Mouse (Mus musculus) thymus, postnatal 10 days (tissue): ENCODE data around the gene Hmx1.

Source experiments
- DNase-seq, 2 experiments: peaks; one replicate each; pipeline ENCODE4 v3.0.0; 2021; ENCODE audit warnings: low spot score in 2 of 2

Gene Hmx1

DNA sequence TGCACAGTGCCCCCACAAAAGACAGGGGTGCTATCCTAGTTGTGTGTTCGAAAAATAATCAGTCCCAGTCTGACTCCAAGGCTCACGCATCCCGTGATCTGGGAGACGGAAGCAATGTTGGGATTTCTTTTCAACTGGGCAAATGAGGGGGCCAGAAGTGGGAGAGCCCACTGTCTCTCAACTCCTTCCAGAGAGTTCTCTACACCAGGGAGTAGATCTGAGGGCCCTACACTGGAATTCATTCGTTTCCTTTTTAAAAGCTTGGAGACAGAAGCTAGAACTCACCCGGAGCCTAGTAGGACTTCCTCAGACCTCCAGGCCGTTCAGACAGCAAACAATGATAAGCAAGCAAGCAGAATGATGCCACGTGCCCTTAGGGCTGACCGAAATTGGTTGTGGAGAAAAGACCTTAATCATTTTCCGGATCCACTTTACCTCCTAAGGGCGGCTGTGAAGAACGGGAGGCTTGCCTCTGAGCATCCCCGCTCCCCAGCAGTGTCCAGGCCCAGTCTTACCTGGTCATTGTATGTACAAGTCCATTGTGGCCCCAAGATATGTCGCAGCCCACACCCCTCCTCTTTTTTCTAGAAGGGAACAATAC lies 9.5 kb downstream of the Hmx1 start:
- DNase-seq: no peak

- no peak for DNase-seq
These were observed 10.2 kb downstream of the Hmx1 start for GRCm38 (mm10) chr5:35399061-35399460.

GRCm38 (mm10) chr5:35399704-35400320 lies 10.9 kb downstream of the Hmx1 start:
- no peak for DNase-seq

DNA sequence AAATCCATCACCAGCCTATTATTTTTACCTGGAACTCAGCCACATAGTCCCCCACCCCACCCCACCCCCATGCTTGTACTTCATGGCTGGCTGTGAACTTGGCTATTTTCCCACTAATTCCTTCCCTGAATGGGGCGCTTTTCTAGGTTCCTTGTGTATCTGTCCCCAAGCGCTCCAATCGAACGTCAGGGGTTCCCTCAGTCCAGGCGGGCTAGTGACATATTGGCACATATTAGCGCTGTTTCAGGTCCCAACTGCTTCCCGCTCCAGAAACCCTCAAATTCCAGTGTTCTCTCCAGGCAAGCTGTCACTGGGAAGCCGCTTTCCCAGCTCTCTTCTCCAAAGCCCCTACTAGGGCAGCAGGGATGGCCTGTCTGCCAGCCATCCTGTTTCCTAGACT lies 12.3 kb downstream of the Hmx1 start:
- DNase-seq: no peak

- no peak for DNase-seq
These were observed 18.6 kb downstream of the Hmx1 start for GRCm38 (mm10) chr5:35407411-35407930.

- DNase-seq: no peak
These were observed 22.1 kb downstream of the Hmx1 start for GRCm38 (mm10) chr5:35411028-35411427.

- DNase-seq: no peak
These were observed 23.9 kb downstream of the Hmx1 start for GRCm38 (mm10) chr5:35412833-35413232.

GRCm38 (mm10) chr5:35417707-35418106 lies 28.8 kb downstream of the Hmx1 start:
- DNase-seq: no peak

GRCm38 (mm10) chr5:35421622-35422021 lies 32.7 kb downstream of the Hmx1 start:
- DNase-seq: no peak

DNA sequence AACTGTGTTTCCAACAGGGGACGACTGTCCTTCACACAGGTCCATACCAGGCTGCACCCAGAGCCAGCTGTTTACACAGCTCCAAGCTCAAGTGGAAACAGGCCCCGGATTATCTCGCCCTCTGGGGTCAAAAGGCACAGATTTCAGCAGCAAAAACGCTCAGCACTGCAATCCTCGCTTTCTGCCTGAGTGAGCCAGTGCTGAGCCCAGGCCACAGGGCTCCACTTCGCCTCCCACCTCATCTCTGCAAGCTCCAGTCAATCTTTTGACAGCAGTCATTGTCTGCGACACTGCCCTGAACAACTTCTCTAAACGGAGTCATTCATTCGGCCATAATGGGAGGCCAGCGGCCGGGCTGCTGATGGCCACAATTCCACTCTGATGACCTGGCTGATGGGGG lies 36.3 kb downstream of the Hmx1 start:
- no peak for DNase-seq

DNA sequence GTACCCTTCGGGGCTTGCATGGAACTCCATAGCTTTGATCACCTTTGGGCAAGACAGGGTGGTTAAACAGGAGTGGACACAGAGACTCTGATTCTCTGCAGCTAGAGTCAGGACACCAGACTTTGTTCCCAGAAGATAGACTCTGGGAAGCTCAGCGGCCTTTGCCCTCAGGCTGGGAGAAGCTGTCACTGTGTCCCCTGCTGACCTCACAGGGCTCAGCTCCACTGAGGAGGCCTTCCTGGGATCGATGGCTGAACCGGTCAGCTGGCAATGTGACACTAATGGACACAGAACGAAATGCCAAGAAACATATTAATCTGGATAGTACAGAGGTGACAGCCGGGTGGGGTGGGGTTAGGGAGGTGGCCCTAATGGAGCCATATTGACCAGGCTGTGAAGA lies 39.0 kb downstream of the Hmx1 start:
- DNase-seq: no peak

- DNase-seq: no peak
These were observed 39.5 kb downstream of the Hmx1 start for GRCm38 (mm10) chr5:35428421-35428820.

GRCm38 (mm10) chr5:35432098-35432497 lies 43.2 kb downstream of the Hmx1 start:
- DNase-seq: no peak

- no peak for DNase-seq
These were observed 45.1 kb downstream of the Hmx1 start for GRCm38 (mm10) chr5:35434038-35434437.

- DNase-seq: no peak
These were observed 45.8 kb downstream of the Hmx1 start for GRCm38 (mm10) chr5:35434703-35435102.

DNA sequence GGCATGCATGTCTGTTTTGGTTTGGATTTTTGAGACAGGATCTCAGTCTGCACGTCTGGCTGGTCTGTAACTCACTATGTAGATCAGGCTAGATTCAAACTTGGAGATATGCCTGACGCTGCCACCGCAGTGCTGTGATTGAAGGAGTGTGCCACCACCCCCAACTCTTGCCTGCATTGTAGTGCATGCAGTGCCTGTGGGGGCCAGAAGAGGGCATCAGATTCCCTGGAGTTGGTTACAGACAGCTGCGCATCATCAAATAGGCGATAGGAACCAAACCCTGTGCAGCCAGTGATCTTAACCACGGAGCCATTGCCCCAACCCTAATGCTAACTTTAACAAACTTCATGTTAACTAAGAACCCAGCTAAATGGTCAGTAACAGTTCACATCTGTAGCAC lies 49.9 kb downstream of the Hmx1 start:
- DNase-seq: no peak

GRCm38 (mm10) chr5:35440459-35440858 lies 51.6 kb downstream of the Hmx1 start:
- DNase-seq: no peak

GRCm38 (mm10) chr5:35441411-35441810 lies 52.5 kb downstream of the Hmx1 start:
- DNase-seq: no peak

DNA sequence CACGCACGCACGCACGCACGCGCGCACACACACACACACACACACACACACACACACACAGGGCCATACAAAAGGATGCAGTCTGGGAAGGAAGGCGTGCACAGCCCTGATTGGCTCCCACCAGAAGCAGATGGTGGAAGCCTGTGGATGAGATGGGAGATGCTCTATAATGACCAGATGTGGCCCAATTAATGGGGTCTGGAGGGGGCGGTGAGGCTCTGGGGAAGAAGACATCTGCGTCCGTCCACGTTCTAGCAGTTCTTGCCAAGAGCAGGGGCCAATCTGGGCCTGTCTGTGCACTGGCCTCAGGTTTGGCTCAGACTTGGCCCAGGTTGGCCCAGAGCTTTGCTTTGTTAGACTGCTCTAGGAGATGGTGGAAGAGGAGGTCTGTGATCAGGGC lies 55.8 kb downstream of the Hmx1 start:
- no peak for DNase-seq

DNA sequence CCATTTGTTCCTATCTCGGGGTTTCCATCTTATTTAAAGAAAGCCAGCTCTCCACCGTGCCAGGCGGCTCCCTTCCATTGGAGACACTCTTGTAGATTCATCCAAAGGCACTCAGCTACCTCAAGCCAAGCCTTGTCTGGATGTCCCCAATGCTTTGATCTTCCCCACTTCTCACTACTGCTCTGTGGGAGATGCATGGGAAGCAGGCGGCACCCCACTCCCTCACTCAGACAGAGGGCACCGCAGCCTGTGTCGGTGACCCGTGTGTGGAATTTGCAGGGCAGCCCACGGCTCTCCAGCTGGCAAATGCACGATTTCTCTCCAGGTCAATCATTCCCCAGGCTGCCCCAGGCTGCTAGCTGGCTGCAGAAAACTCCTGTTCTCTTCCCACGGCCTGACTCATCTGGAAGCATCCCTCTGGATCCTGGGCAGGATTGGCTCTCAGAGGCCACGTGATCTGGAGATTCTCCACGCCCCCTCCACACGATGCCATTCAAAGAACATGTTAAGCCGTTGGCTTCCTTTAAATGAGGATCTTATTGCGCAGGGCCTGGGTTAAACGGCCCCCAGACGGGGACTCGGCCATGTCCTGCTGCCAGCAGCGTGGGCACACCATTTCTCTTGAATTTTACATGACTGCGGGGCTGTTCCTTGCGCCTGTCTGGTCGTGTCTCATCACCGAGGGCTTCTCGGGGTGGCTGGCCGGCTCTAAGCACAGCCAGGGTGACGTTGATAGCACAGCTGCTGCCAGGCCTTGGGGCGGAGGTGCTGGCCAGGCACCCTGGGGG lies 58.9 kb downstream of the Hmx1 start:
- no peak for DNase-seq
